Mouse (Mus musculus) small intestine, adult 2 months (tissue): ENCODE data around the gene Def8. TPM values are rescaled to one million over a fixed set of nuclear protein-coding genes. Genes with fewer than 3 reads are reported as not detected.
"Not testable (repeated sequence)": the region's sequence is repeated elsewhere in the genome, so short reads cannot be mapped to it uniquely, and the experiment has no call there.

Source experiments
- H3K27ac ChIP-seq: fragments of 200-500 bp; 2 replicates; pipeline ENCODE4 v1.5.1; 2012; ENCODE audit warnings: low read depth, low read length, control low read depth, inconsistent platforms; ENCODE audit not compliant: insufficient read depth
- H3K27me3 ChIP-seq: fragments of 200-500 bp; 2 replicates; pipeline ENCODE4 v1.6.1; 2012; ENCODE audit warnings: mild to moderate bottlenecking, moderate library complexity, low read length, inconsistent platforms; ENCODE audit not compliant: control insufficient read depth, insufficient read depth
- H3K36me3 ChIP-seq: fragments of 200-500 bp; 2 replicates; pipeline ENCODE4 v1.6.1; 2012; ENCODE audit warnings: mild to moderate bottlenecking, low read length, control low read depth, inconsistent platforms; ENCODE audit not compliant: control insufficient read depth, insufficient read depth
- H3K4me1 ChIP-seq: fragments of 200-500 bp; 2 replicates; pipeline ENCODE4 v1.6.1; 2012; ENCODE audit warnings: low read length, inconsistent platforms, mixed read lengths; ENCODE audit not compliant: control insufficient read depth, insufficient read depth, insufficient read length
- H3K4me3 ChIP-seq: fragments of 200-500 bp; 2 replicates; pipeline ENCODE4 v1.5.1; 2012; ENCODE audit warnings: low read depth, mild to moderate bottlenecking, control low read depth, inconsistent platforms, low read length, moderate library complexity
- CTCF ChIP-seq: fragments of 200-500 bp; IDR thresholded peaks from 2 replicates; pipeline ENCODE4 v1.5.1; 2012; ENCODE audit warnings: low read depth, mild to moderate bottlenecking, control low read depth, inconsistent platforms, low read length, moderate library complexity, mixed read lengths; ENCODE audit not compliant: insufficient replicate concordance, insufficient read length; ENCODE audit errors: extremely low read depth
- POLR2A ChIP-seq: fragments of 200-500 bp; IDR thresholded peaks from 2 replicates; pipeline ENCODE4 v1.6.1; 2012; ENCODE audit warnings: low read depth, mild to moderate bottlenecking, control low read depth, inconsistent platforms, low read length, moderate library complexity
- WGBS: fragments of 180-500 bp; shearing (Covaris S2); methylation state at CpG from one replicate; pipeline ENCODE4 v1.1.7; 2018; 5-methylcytosine and 5-hydroxymethylcytosine counted together
- polyA plus RNA-seq: library from polyadenylated mRNA; depleted of rRNA; stranded (reverse); fragments of >200 nt; gene quantifications from 2 replicates; pipeline ENCODE4 v1.2.3, GENCODE M21; 2012

The Def8 gene
- polyA plus RNA-seq, 1 experiment = 18.4 TPM

GRCm38 (mm10) chr8:123450783-123451182, 27.5 kb downstream of the Def8 start:
- H3K27ac ChIP-seq = no peak overlapping the region
- WGBS = 84% methylated on average over 5 of the region's 5 CpGs
- peaks cover 16% of the 10 kb centered on the region for H3K36me3 ChIP-seq
- no peaks in the 10 kb centered on the region for H3K27me3 ChIP-seq
- no peaks in the 10 kb centered on the region for H3K4me1 ChIP-seq
- no peak overlapping the region for H3K4me3 ChIP-seq
- TF ChIP-seq POLR2A (no peak), CTCF (no peak)

DNA sequence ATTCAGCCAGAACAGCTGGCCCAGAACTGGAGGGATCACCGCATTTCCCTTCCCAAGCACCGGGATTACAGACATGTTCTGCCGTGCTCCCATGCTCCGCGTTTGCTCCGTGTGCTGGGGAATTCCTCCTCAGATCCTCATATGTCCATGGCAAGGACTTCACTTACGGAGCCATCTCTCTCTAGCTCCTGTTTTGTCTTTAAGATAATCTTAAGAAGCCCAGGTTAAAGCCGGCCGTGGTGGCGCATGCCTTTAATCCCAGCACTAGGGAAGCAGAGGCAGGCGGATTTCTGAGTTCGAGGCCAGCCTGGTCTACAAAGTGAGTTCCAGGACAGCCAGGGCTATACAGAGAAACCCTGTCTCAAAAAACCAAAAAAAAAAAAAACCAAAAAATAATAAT, 28.4 kb downstream of the Def8 start:
- not testable (repeated sequence) for H3K4me1 ChIP-seq, H3K4me3 ChIP-seq, H3K27ac ChIP-seq, H3K27me3 ChIP-seq
- peaks cover 19% of the 10 kb centered on the region for H3K36me3 ChIP-seq
- 94% methylated on average over 12 of the region's 12 CpGs for WGBS

DNA sequence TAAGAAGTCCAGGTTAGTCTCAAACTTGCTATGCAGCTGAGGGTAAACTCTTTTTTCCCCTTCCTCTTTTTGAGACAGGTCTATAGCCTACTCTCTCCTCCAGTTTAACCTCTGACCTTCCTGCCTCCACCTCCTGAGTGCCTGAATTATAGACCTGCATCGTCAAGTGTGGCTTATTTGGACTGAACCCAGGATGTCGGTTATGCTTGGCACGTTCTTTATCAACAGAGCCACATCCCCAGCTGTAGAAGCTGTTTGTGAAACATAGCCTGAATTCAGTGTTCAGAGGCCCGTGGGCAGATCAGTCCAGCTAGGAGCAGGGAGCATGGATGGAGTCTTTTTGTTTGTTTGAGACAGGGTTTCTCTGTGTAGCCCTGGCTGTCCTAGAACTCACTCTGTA, 28.8 kb downstream of the Def8 start:
- no peak overlapping the region for H3K4me3 ChIP-seq
- peaks cover 19% of the 10 kb centered on the region for H3K36me3 ChIP-seq
- no peaks in the 10 kb centered on the region for H3K4me1 ChIP-seq
- 58% methylated on average over 4 of the region's 4 CpGs for WGBS
- no peak for TF ChIP-seq CTCF
- no peak for TF ChIP-seq POLR2A
- no peaks in the 10 kb centered on the region for H3K27me3 ChIP-seq
- no peak overlapping the region for H3K27ac ChIP-seq

DNA sequence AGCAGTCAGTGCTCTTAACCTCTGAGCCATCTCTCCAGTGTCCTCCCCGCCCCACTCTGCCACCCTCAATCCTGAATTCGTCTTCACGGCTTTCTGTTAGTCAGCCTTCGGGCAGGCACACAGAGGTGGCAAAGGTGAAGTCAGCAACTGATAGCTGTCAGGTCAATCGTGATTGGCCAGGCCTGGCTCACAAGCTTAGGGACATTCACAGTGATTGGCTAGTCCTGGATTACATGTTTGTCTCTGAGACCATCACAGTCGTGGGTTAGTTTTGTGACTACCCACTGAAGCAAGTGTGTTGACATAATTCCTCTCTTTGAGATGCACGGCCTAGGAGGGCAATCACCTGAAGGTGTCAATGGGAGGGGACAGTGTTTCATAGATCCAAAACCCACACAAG, 30.0 kb downstream of the Def8 start:
- no peak overlapping the region for H3K27ac ChIP-seq
- TF ChIP-seq CTCF (no peak), POLR2A (no peak)
- H3K4me3 ChIP-seq = no peak overlapping the region
- 74% methylated on average over 7 of the region's 7 CpGs for WGBS
- no peaks in the 10 kb centered on the region for H3K27me3 ChIP-seq
- H3K4me1 ChIP-seq = no peaks in the 10 kb centered on the region
- H3K36me3 ChIP-seq = peaks cover 20% of the 10 kb centered on the region

GRCm38 (mm10) chr8:123453951-123454350, 30.6 kb downstream of the Def8 start:
- H3K36me3 ChIP-seq = peaks cover 23% of the 10 kb centered on the region

DNA sequence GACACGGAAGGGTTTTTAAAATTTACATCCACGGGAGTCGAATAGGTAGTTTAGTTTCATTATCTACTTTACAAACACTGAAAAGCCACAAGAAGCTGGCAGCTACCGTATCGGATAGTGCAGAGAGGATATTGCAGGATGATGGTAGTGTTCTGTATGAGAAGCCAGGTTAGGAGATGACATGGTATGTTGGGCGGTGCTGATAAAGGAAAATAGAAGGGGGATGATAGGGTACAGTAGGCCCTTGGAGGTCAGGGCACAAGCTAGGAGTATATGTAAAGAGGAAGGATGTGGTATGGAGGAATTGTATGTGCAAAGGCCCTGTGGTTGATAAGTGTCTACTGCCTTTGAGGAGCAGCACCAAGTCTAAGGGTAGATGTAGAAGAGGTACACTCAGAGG, 31.2 kb downstream of the Def8 start:
- 94% methylated on average over 6 of the region's 6 CpGs for WGBS
- no peak for TF ChIP-seq POLR2A
- TF ChIP-seq CTCF = no peak

More at GRCm38 (mm10) chr8:123453951-123454350, 30.6 kb downstream of the Def8 start:
- H3K4me3 ChIP-seq = no peak overlapping the region
- 90% methylated on average over 5 of the region's 5 CpGs for WGBS
- TF ChIP-seq POLR2A (no peak), CTCF (no peak)
- no peaks in the 10 kb centered on the region for H3K27me3 ChIP-seq
- no peaks in the 10 kb centered on the region for H3K4me1 ChIP-seq
- H3K27ac ChIP-seq = no peak overlapping the region

DNA sequence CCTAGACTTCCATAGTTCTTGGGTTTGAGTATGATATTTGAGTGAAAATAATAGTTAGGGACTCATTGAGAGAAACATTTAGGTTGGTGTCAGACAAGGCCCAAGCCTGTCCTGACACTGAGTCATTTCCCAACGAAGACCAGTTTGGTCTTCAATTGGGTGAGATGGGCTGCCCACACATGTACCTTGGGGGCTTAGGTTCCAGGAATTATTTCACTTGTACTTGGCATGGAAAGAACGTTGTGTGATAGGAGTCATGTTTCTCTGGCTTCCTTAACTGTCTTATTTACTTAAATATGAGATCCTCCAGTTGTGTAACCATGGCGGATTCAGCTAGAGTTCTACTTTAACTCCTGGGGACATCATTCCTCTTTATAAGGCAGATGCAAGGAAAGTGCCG, 40.3 kb downstream of the Def8 start:
- H3K36me3 ChIP-seq = peaks cover 11% of the 10 kb centered on the region
- no peak overlapping the region for H3K4me3 ChIP-seq
- H3K4me1 ChIP-seq = no peaks in the 10 kb centered on the region
- 85% methylated on average over 4 of the region's 4 CpGs for WGBS
- no peak overlapping the region for H3K27ac ChIP-seq
- TF ChIP-seq POLR2A = no peak
- no peak for TF ChIP-seq CTCF
- no peaks in the 10 kb centered on the region for H3K27me3 ChIP-seq

More for the DNA sequence above, 31.2 kb downstream of the Def8 start:
- Histone ChIP-seq H3K27ac (no peak overlapping the region), H3K4me1 (no peaks in the 10 kb centered on the region), H3K27me3 (no peaks in the 10 kb centered on the region), H3K4me3 (no peak overlapping the region), H3K36me3 (peaks cover 27% of the 10 kb centered on the region)

GRCm38 (mm10) chr8:123467476-123467875, 44.1 kb downstream of the Def8 start:
- H3K27ac ChIP-seq = no peak overlapping the region
- H3K4me1 ChIP-seq = no peaks in the 10 kb centered on the region
- no peaks in the 10 kb centered on the region for H3K27me3 ChIP-seq
- H3K4me3 ChIP-seq = no peak overlapping the region
- 54% methylated on average over 3 of the region's 3 CpGs for WGBS
- TF ChIP-seq POLR2A (no peak), CTCF (no peak)
- H3K36me3 ChIP-seq = no peaks in the 10 kb centered on the region

DNA sequence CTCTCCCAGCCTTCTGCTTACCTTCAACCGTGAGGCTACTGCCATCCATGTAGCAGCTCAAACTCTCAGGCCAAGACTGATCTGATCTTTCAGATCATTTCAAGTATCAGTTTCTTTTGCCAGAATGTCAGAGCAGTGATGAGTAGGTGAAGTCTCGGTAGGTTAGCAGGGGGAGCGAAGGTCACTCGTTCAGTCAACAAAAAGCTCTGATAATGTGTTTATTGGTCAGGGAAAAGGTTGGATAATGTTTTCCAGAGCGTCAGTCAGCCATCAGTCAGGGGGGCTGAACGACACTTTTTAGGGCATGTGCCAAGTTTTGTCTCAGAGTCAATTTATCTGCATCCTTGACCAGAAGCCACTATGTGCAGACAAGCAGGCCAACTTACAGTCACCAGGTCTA, 49.7 kb downstream of the Def8 start:
- H3K4me1 ChIP-seq, H3K27me3 ChIP-seq, H3K36me3 ChIP-seq, H3K4me3 ChIP-seq, H3K27ac ChIP-seq: not testable (repeated sequence)
- WGBS = 26% methylated on average over 6 of the region's 6 CpGs

DNA sequence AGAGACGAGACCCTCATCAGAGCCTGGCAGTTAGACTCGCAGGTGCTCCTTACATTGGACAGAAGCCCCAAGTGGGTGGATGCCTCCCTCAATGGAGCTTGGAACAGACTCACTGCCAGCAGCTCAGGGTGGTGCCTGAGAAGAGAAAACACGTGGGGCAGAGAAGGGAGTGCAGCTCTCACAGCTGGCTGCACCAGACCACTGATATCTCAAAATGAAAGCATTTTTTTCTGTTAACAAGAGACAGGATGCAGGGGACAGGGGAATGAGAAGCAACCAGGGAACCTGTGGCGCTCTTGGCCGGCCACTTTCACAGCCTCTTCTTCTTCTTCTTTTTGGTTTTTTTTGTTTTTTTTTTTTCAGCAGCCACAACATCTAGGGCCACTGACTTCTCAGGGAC, 51.2 kb downstream of the Def8 start:
- 65% methylated on average over 5 of the region's 5 CpGs for WGBS
- H3K4me1 ChIP-seq, H3K36me3 ChIP-seq, H3K4me3 ChIP-seq, H3K27me3 ChIP-seq, H3K27ac ChIP-seq: not testable (repeated sequence)
